Mouse (Mus musculus) intestine, embryonic 14.5 days (tissue): ENCODE measurements around the gene Tcerg1l. TPM values are rescaled to one million over a fixed set of nuclear protein-coding genes. Genes with fewer than 3 reads are reported as not detected.

Experiments used
- ATAC-seq: fragments of 200-750 bp; cut with Nextera tagmentation; replicated peaks from 2 replicates; pipeline ENCODE4 v1.8.0; 2017; ENCODE audit warnings: low read depth, moderate number of reproducible peaks, moderate TSS enrichment, moderate library complexity; ENCODE audit not compliant: low FRiP score, low TSS enrichment
- DNase-seq: peaks from one replicate; pipeline ENCODE4 v3.0.0-alpha.2; 2018; ENCODE audit warnings: low spot score
- H3K27ac ChIP-seq: fragments of 300-500 bp; sonication (generic); 2 replicates; pipeline ENCODE4 v1.5.1; 2014; ENCODE audit warnings: low read depth, mild to moderate bottlenecking, control low read depth
- H3K27me3 ChIP-seq: fragments of 300-500 bp; sonication (generic); replicated peaks from 2 replicates; pipeline ENCODE4 v1.6.1; 2014; ENCODE audit warnings: low read length, control low read depth; ENCODE audit not compliant: control insufficient read depth, insufficient read depth
- H3K36me3 ChIP-seq: fragments of 300-500 bp; sonication (generic); 2 replicates; pipeline ENCODE4 v1.6.1; 2014; ENCODE audit warnings: low read length, control low read depth; ENCODE audit not compliant: control insufficient read depth, insufficient read depth
- H3K4me1 ChIP-seq: fragments of 300-500 bp; sonication (generic); replicated peaks from 2 replicates; pipeline ENCODE4 v1.6.1; 2014; ENCODE audit warnings: low read length, control low read depth, mixed read lengths; ENCODE audit not compliant: control insufficient read depth, insufficient read depth
- H3K4me2 ChIP-seq: fragments of 300-500 bp; sonication (generic); 2 replicates; pipeline ENCODE4 v1.6.1; 2014; ENCODE audit warnings: low read length
- H3K4me3 ChIP-seq: fragments of 300-500 bp; sonication (generic); 2 replicates; pipeline ENCODE4 v1.5.1; 2014; ENCODE audit warnings: low read depth, low read length, control low read depth, mixed read lengths
- H3K9ac ChIP-seq: fragments of 300-500 bp; sonication (generic); 2 replicates; pipeline ENCODE4 v1.6.1; 2014; ENCODE audit warnings: mild to moderate bottlenecking, low read length
- H3K9me3 ChIP-seq: fragments of 300-500 bp; sonication (generic); 2 replicates; pipeline ENCODE4 v1.6.1; 2016; ENCODE audit warnings: low read length, control low read depth; ENCODE audit not compliant: control insufficient read depth
- WGBS: fragments of 180-500 bp; shearing (Covaris S2); extraction: QIAGEN DNeasy Blood & Tissue Kit; methylation state at CpG from one replicate; pipeline ENCODE4 v1.1.7; 2014; 5-methylcytosine and 5-hydroxymethylcytosine counted together
- polyA plus RNA-seq: library from polyadenylated mRNA; unstranded; fragments of >200 nt; fragmentation: Nextera tagmentation; extraction: Ambion mirVana; gene quantifications from 2 replicates; pipeline ENCODE4 v1.2.1, GENCODE M21; 2014

Tcerg1l gene
- polyA plus RNA-seq, 1 experiment from 2014 or later = 0.55 TPM

- Histone ChIP-seq H3K4me2 (no peak overlapping the region), H3K9me3 (no peaks in the 10 kb centered on the region), H3K36me3 (no peaks in the 10 kb centered on the region), H3K27me3 (no peaks in the 10 kb centered on the region), H3K9ac (no peak overlapping the region), H3K4me1 (no peaks in the 10 kb centered on the region; the same call in 1 of the 2 replicates), H3K4me3 (no peak overlapping the region), H3K27ac (no peak overlapping the region)
- DNase-seq (no peak), ATAC-seq (no peak)
- 64% methylated on average over 2 of the region's 2 CpGs for WGBS
Measured at GRCm38 (mm10) chr7:138196139-138196538, 201.4 kb downstream of the Tcerg1l start.

- no peaks in the 10 kb centered on the region for H3K4me1 ChIP-seq
- no peak overlapping the region for H3K9ac ChIP-seq
- WGBS = 91% methylated on average over 5 of the region's 5 CpGs
- DNase-seq (no peak), ATAC-seq (no peak)
- H3K4me2 ChIP-seq = no peak overlapping the region
- H3K36me3 ChIP-seq = no peaks in the 10 kb centered on the region
- H3K4me3 ChIP-seq = no peak overlapping the region
- no peaks in the 10 kb centered on the region for H3K27me3 ChIP-seq
- H3K27ac ChIP-seq = no peak overlapping the region
- H3K9me3 ChIP-seq = no peaks in the 10 kb centered on the region
Measured at GRCm38 (mm10) chr7:138184197-138184596, 213.3 kb downstream of the Tcerg1l start.

DNA sequence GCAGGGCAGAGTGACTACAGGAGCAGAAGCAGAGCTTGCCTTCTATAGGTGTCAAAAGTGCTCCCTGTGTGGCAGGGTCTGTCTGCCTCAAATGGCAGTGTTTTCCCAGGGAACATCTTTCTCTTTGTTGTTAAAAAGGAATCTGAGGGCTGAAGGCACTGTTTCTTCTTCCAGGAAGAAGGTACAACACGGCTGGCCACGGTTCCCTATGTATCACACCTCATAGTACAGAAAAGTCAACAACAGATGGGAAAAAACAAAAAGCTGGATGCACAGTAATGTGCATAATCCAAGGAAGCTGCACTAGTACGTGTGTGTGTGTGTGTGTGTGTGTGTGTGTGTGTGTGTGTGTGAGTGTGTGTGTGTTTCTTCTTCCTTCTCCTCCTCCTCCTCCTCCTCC is 215.3 kb downstream of the Tcerg1l start:
- H3K27me3 ChIP-seq = no peaks in the 10 kb centered on the region
- no peaks in the 10 kb centered on the region for H3K9me3 ChIP-seq
- no peaks in the 10 kb centered on the region for H3K4me1 ChIP-seq
- H3K4me2 ChIP-seq = no peak overlapping the region
- no peak overlapping the region for H3K27ac ChIP-seq
- ATAC-seq = no peak
- no peaks in the 10 kb centered on the region for H3K36me3 ChIP-seq
- WGBS = 73% methylated on average over 3 of the region's 3 CpGs
- H3K4me3 ChIP-seq = no peak overlapping the region
- DNase-seq = no peak
- no peak overlapping the region for H3K9ac ChIP-seq

- Histone ChIP-seq H3K36me3 (no peaks in the 10 kb centered on the region), H3K27me3 (no peaks in the 10 kb centered on the region), H3K4me1 (no peaks in the 10 kb centered on the region), H3K4me2 (no peak overlapping the region), H3K9me3 (0 out of 2 replicates have a peak, but pooled peaks cover 3% of the 10 kb centered on the region), H3K9ac (no peak overlapping the region), H3K27ac (no peak overlapping the region), H3K4me3 (no peak overlapping the region)
- ATAC-seq (no peak), DNase-seq (no peak)
- 79% methylated on average over 2 of the region's 2 CpGs for WGBS
Measured at GRCm38 (mm10) chr7:138178617-138179016, 218.9 kb downstream of the Tcerg1l start.

DNA sequence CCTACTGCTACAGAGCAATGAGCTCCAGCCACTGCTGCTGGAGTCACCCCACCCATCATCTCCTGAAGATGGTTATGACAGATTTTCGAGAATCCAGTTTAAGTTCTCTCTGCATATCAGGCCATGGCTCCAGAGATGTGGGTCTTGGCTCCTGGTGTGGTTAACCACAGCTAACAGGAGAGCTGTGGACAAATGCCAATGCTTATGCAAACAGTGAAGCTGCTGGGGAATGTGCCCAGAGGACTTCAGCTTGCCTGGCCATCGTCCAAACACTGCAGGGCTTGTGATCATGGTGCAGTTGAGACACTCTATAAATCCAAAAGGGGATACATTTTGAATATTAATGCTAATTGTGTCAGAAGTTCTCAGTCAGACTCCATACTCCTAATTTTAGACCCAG is 221.5 kb downstream of the Tcerg1l start:
- Histone ChIP-seq H3K27ac (no peak overlapping the region), H3K4me2 (no peak overlapping the region), H3K27me3 (no peaks in the 10 kb centered on the region), H3K9me3 (0 out of 2 replicates have a peak, but pooled peaks cover 3% of the 10 kb centered on the region), H3K36me3 (no peaks in the 10 kb centered on the region), H3K4me1 (no peaks in the 10 kb centered on the region), H3K4me3 (no peak overlapping the region), H3K9ac (no peak overlapping the region)
- no peak for DNase-seq
- 65% methylated on average over 2 of the region's 2 CpGs for WGBS
- ATAC-seq = no peak

DNA sequence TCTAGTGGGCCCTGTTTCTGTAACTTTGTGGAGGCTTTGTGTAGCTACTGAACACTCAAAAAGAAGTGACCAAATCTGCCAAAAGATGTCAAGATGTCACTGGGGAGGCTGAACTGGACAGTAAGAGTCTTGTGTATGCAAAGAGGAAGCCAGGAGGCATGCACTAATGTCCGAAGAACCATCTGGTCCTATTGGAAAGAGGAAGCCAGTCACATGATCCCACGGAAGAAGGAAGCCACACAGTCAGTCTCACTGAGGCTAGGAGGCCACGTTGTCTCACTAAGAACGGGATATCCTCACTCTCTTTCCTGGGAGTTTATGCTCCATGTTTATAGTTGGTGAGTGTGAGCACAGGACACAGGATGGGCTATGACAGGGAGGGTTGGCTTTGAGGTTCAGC is 227.1 kb downstream of the Tcerg1l start:
- H3K9me3 ChIP-seq = 0 out of 2 replicates have a peak, but pooled peaks cover 1% of the 10 kb centered on the region
- no peak overlapping the region for H3K9ac ChIP-seq
- H3K4me1 ChIP-seq = no peaks in the 10 kb centered on the region
- DNase-seq (no peak), ATAC-seq (no peak)
- 69% methylated on average over 4 of the region's 4 CpGs for WGBS
- H3K36me3 ChIP-seq = no peaks in the 10 kb centered on the region
- no peak overlapping the region for H3K27ac ChIP-seq
- H3K4me2 ChIP-seq = no peak overlapping the region
- no peak overlapping the region for H3K4me3 ChIP-seq
- H3K27me3 ChIP-seq = no peaks in the 10 kb centered on the region
